Mouse (Mus musculus): ENCODE measurements around the gene Pgpep1.
A peak's percentile ranks its signal among the peaks of the same experiment; 100 is the strongest.

Pgpep1 gene

GRCm38 (mm10) chr8:70663691-70664090 lies 3.5 kb upstream of the Pgpep1 start:
- DNase-seq (ENCODE audit: low read depth in 2 of 2, low spot score in 2 of 2), result no peak

- DNase-seq (ENCODE audit: low read depth in 2 of 2, low spot score in 2 of 2), result peak; percentile 40 to 61
These were observed 450 bp downstream of the Pgpep1 start for GRCm38 (mm10) chr8:70659604-70660272.

- no peak for DNase-seq (ENCODE audit: low read depth in 2 of 2, low spot score in 2 of 2)
These were observed 1.1 kb downstream of the Pgpep1 start for GRCm38 (mm10) chr8:70658897-70659603.

GRCm38 (mm10) chr8:70657739-70658138 lies 2.4 kb downstream of the Pgpep1 start:
- DNase-seq (ENCODE audit: low read depth in 2 of 2, low spot score in 2 of 2), result no peak

GRCm38 (mm10) chr8:70657214-70657613 lies 3.0 kb downstream of the Pgpep1 start:
- DNase-seq (ENCODE audit: low read depth in 2 of 2, low spot score in 2 of 2), result no peak

GRCm38 (mm10) chr8:70656193-70656790 lies 3.9 kb downstream of the Pgpep1 start:
- no peak for DNase-seq (ENCODE audit: low read depth in 2 of 2, low spot score in 2 of 2)

GRCm38 (mm10) chr8:70655469-70655868 lies 4.7 kb downstream of the Pgpep1 start:
- no peak for DNase-seq (ENCODE audit: low read depth in 2 of 2, low spot score in 2 of 2)

- no peak for DNase-seq (ENCODE audit: low read depth in 2 of 2, low spot score in 2 of 2)
These were observed 6.1 kb downstream of the Pgpep1 start for GRCm38 (mm10) chr8:70654121-70654520.

GRCm38 (mm10) chr8:70653226-70653625 lies 7.0 kb downstream of the Pgpep1 start:
- DNase-seq (ENCODE audit: low read depth in 2 of 2, low spot score in 2 of 2), result peak; percentile 42 to 65

- DNase-seq (ENCODE audit: low read depth in 2 of 2, low spot score in 2 of 2), result no peak
These were observed 9.8 kb downstream of the Pgpep1 start for GRCm38 (mm10) chr8:70650351-70650750.

- no peak for DNase-seq (ENCODE audit: low read depth in 2 of 2, low spot score in 2 of 2)
These were observed 10.9 kb downstream of the Pgpep1 start for GRCm38 (mm10) chr8:70649324-70649723.

- no peak for DNase-seq (ENCODE audit: low read depth in 2 of 2, low spot score in 2 of 2)
These were observed 11.3 kb downstream of the Pgpep1 start for GRCm38 (mm10) chr8:70648921-70649320.

GRCm38 (mm10) chr8:70648164-70648442 lies 12.1 kb downstream of the Pgpep1 start:
- DNase-seq (ENCODE audit: low read depth in 2 of 2, low spot score in 2 of 2), result no peak

- no peak for DNase-seq (ENCODE audit: low read depth in 2 of 2, low spot score in 2 of 2)
These were observed 12.6 kb downstream of the Pgpep1 start for GRCm38 (mm10) chr8:70647343-70648163.

- no peak for DNase-seq (ENCODE audit: low read depth in 2 of 2, low spot score in 2 of 2)
These were observed 13.4 kb downstream of the Pgpep1 start for GRCm38 (mm10) chr8:70646775-70647174.

- DNase-seq (ENCODE audit: low read depth in 2 of 2, low spot score in 2 of 2), result no peak
These were observed 13.8 kb downstream of the Pgpep1 start for GRCm38 (mm10) chr8:70646369-70646768.

- no peak for DNase-seq (ENCODE audit: low read depth in 2 of 2, low spot score in 2 of 2)
These were observed 14.5 kb downstream of the Pgpep1 start for GRCm38 (mm10) chr8:70645501-70646224.

GRCm38 (mm10) chr8:70644065-70644464 lies 16.1 kb downstream of the Pgpep1 start:
- DNase-seq (ENCODE audit: low read depth in 2 of 2, low spot score in 2 of 2), result peak in 1 of 2 experiments; percentile 28

GRCm38 (mm10) chr8:70643019-70643418 lies 17.2 kb downstream of the Pgpep1 start:
- no peak for DNase-seq (ENCODE audit: low read depth in 2 of 2, low spot score in 2 of 2)

- no peak for DNase-seq (ENCODE audit: low read depth in 2 of 2, low spot score in 2 of 2)
These were observed 21.4 kb downstream of the Pgpep1 start for GRCm38 (mm10) chr8:70638752-70639151.

GRCm38 (mm10) chr8:70636838-70637237 lies 23.4 kb downstream of the Pgpep1 start:
- no peak for DNase-seq (ENCODE audit: low read depth in 2 of 2, low spot score in 2 of 2)

Data from CD8-positive naive resting alpha-beta T cell, adult 2 months (primary cell).